Mouse (Mus musculus) forebrain, embryonic 12.5 days (tissue): Measurements from ENCODE around the gene Mogat2. TPM values are rescaled to one million over a fixed set of nuclear protein-coding genes. Genes with fewer than 3 reads are reported as not detected.

Experiments
- ATAC-seq: fragments of 200-750 bp; cut with Nextera tagmentation; 2 replicates; pipeline ENCODE4 v1.8.0; 2017; ENCODE audit warnings: moderate TSS enrichment; ENCODE audit not compliant: low FRiP score
- H3K27ac ChIP-seq: fragments of 300-500 bp; sonication (generic); 2 replicates; pipeline ENCODE4 v1.5.1; 2016; ENCODE audit warnings: mild to moderate bottlenecking
- H3K27me3 ChIP-seq: fragments of 300-500 bp; sonication (generic); 2 replicates; pipeline ENCODE4 v1.6.1; 2016; ENCODE audit warnings: mild to moderate bottlenecking
- H3K36me3 ChIP-seq: fragments of 300-500 bp; sonication (generic); replicated peaks from 2 replicates; pipeline ENCODE4 v1.6.1; 2016; ENCODE audit warnings: mild to moderate bottlenecking
- H3K4me1 ChIP-seq: fragments of 300-500 bp; sonication (generic); 2 replicates; pipeline ENCODE4 v1.6.1; 2016
- H3K4me2 ChIP-seq: fragments of 300-500 bp; sonication (generic); 2 replicates; pipeline ENCODE4 v1.6.1; 2016; ENCODE audit warnings: mild to moderate bottlenecking, moderate library complexity
- H3K4me3 ChIP-seq: fragments of 300-500 bp; sonication (generic); replicated peaks from 2 replicates; pipeline ENCODE4 v1.5.1; 2016; ENCODE audit warnings: mild to moderate bottlenecking
- H3K9ac ChIP-seq: fragments of 300-500 bp; sonication (generic); 2 replicates; pipeline ENCODE4 v1.6.1; 2016; ENCODE audit warnings: mild to moderate bottlenecking
- H3K9me3 ChIP-seq: fragments of 300-500 bp; sonication (generic); 2 replicates; pipeline ENCODE4 v1.6.1; 2016
- WGBS: fragments of 180-500 bp; shearing (Covaris S2); methylation state at CpG from one replicate; pipeline ENCODE4 v1.1.7; 2016; 5-methylcytosine and 5-hydroxymethylcytosine counted together
- polyA plus RNA-seq: library from polyadenylated mRNA; unstranded; fragments of >200 nt; fragmentation: Nextera tagmentation; extraction: Ambion mirVana; gene quantifications from 2 replicates; pipeline ENCODE4 v1.2.1, GENCODE M21; 2016

Gene Mogat2
- polyA plus RNA-seq, 1 experiment from 2014 or later = 4.5 TPM

GRCm38 (mm10) chr7:99170519-99170918, 67.9 kb downstream of the Mogat2 start:
- no peak for ATAC-seq
- WGBS = 91% methylated on average over 6 of the region's 6 CpGs

GRCm38 (mm10) chr7:99169717-99170403, 68.6 kb downstream of the Mogat2 start:
- Histone ChIP-seq H3K4me1 (no peaks in the 10 kb centered on the region), H3K27ac (no peak overlapping the region), H3K36me3 (no peaks in the 10 kb centered on the region), H3K4me2 (no peak overlapping the region), H3K4me3 (no peak overlapping the region), H3K27me3 (no peaks in the 10 kb centered on the region), H3K9me3 (no peaks in the 10 kb centered on the region), H3K9ac (no peak overlapping the region)
- 91% methylated on average over 9 of the region's 9 CpGs for WGBS
- ATAC-seq = no peak

More at GRCm38 (mm10) chr7:99170519-99170918, 67.9 kb downstream of the Mogat2 start:
- Histone ChIP-seq H3K9me3 (no peaks in the 10 kb centered on the region), H3K4me2 (no peak overlapping the region), H3K9ac (no peak overlapping the region), H3K4me3 (no peak overlapping the region), H3K27ac (no peak overlapping the region), H3K27me3 (no peaks in the 10 kb centered on the region), H3K36me3 (no peaks in the 10 kb centered on the region), H3K4me1 (no peaks in the 10 kb centered on the region)

Other genes with a start within 250 kb of the Mogat2 start
- 14.8 and 16.1 TPM in 2 replicates for gene Uvrag, start 97.5 kb downstream of the Mogat2 start, polyA plus RNA-seq
- gene Dgat2, start 55.9 kb downstream of the Mogat2 start, polyA plus RNA-seq = 8.4 and 8.6 TPM in 2 replicates
- gene Map6, start 28.8 kb upstream of the Mogat2 start, polyA plus RNA-seq = 63.5 and 65.1 TPM in 2 replicates
- 425 and 501 TPM in 2 replicates for gene Serpinh1, start 114.6 kb upstream of the Mogat2 start, polyA plus RNA-seq
- 29.9 and 34.4 TPM in 2 replicates for gene Gdpd5, start 142.8 kb upstream of the Mogat2 start, polyA plus RNA-seq
- 5.6 and 6.8 TPM in 2 replicates for gene Klhl35, start 227.4 kb upstream of the Mogat2 start, polyA plus RNA-seq
- 597 and 603 TPM in 2 replicates for gene Rps3, start 245.1 kb upstream of the Mogat2 start, polyA plus RNA-seq